Comparison of ENCODE assay signal across 13 mouse cellular contexts in genomic region chr5:131157866-131158265, GRCm38 (mm10).
"Had no signal": no experiment of that assay in that cellular context is flagged by ENCODE, and none has a peak within 500 bp of the region (broad histone marks: within the 10 kb centered on the region; RNA-seq: fewer than 3 reads in every experiment).

No protein-coding gene starts in this region.

- H3K27me3 ChIP-seq: kidney, embryonic 15.5 days; liver, embryonic 12.5 days; midbrain, embryonic 15.5 days had no signal

- H3K36me3 ChIP-seq: kidney, embryonic 15.5 days; limb, embryonic 10.5 days; liver, embryonic 12.5 days; midbrain, embryonic 15.5 days had no signal

- ATAC-seq: liver, embryonic 12.5 days; midbrain, embryonic 15.5 days had no signal

- H3K4me2 ChIP-seq: kidney, embryonic 15.5 days; liver, embryonic 12.5 days; lung, embryonic 14.5 days; midbrain, embryonic 11.5 days; midbrain, embryonic 15.5 days had no signal

- DNase-seq: kidney, adult 18-20 months; kidney, postnatal 36 days; lung, embryonic 14.5 days; lung, postnatal 10 days; lung, postnatal 4 days; thymus, postnatal 4 days had no signal

- H3K9ac ChIP-seq: kidney, embryonic 15.5 days; liver, embryonic 12.5 days; lung, embryonic 14.5 days; midbrain, embryonic 15.5 days had no signal

- H3K27ac ChIP-seq: kidney, embryonic 15.5 days; left cerebral cortex, adult 2 months; limb, embryonic 10.5 days; liver, embryonic 12.5 days; midbrain, embryonic 15.5 days; stomach, postnatal 0 days had no signal

- H3K4me3 ChIP-seq: kidney, embryonic 15.5 days; left cerebral cortex, adult 2 months; limb, embryonic 10.5 days; liver, embryonic 12.5 days; midbrain, embryonic 15.5 days had no signal

- H3K4me1 ChIP-seq: liver, embryonic 12.5 days; midbrain, embryonic 15.5 days had no signal

- H3K9me3 ChIP-seq: kidney, embryonic 15.5 days; limb, embryonic 10.5 days; liver, embryonic 12.5 days; midbrain, embryonic 15.5 days had no signal
